Mouse (Mus musculus) layer of hippocampus, adult 8-10 months (tissue): ENCODE measurements around the gene Myo1b. TPM values are rescaled to one million over a fixed set of nuclear protein-coding genes. Genes with fewer than 3 reads are reported as not detected.
A peak's percentile ranks its signal among the peaks of the same experiment; 100 is the strongest.

ENCODE experiments used
- DNase-seq, 2 experiments: peaks; one replicate each; pipeline ENCODE4 v3.0.0; 2022; ENCODE audit warnings: low spot score in 2 of 2
- total RNA-seq, 4 experiments: library from RNA; stranded (reverse); gene quantifications; 2 replicates each; pipeline ENCODE4 v1.2.4; 2022

Myo1b gene
- total RNA-seq, 4 experiments from 2014 or later, result 12.4 to 14.7 (median 13.6) TPM

- DNase-seq, result peak; percentile 32 to 42
Observed at GRCm38 (mm10) chr1:51795586-51796309, 120.1 kb downstream of the Myo1b start.

DNA sequence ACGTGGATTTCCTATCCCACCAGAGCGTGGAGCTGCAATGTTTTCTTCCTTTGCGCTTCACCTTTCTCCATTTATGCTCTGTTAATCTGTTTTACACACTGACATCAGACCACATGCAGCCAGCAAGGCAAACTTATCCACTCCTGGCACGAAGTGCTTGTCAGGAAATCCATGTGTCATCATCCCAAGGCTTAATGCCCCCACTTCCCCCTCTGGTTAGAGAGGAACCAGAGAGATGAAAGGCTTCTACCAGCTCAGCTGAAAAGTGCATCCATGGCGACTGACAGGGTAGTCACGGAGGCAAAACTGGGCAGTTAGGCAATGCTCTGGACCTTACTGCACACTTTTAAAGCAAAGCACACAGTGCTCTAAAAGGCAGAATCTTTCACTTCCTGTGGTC, 126.6 kb downstream of the Myo1b start:
- DNase-seq, result no peak

DNA sequence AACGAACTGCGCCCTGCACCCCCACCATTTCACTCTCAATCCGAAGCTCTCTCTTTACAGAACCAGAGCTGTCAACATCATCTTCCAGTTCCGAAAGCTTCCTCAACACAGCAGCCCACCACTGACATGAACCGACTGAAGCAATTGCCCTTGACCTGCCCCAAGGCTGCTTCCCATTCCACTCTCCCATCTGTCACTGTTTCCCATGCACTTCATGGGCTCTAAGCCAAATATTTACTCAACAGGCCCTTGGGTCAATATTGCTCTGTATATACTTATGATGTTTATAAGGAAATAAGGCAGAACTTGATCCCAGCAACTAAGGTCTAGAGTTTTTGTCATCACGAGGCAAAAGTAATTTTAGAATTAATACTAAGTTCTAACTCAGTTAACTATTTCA, 133.8 kb downstream of the Myo1b start:
- DNase-seq, result no peak

DNA sequence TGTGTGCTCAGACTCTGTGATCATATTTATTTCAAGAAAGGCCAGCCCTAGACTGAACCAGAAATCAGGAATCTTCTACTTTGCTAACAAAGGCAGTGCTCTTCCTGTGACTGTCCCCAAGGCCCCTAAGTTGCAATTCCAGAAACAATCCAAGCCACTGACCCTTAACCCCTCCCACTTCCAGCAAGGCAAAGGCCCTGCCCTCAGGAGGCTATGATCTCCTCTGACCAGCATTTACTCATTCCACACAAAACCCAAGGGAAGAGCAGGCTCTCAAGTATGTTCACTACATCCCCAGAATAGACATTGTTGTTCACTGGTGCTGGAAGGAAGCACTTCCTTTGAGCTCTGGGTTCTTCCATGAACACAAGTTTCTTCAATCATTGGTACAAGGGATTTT, 135.5 kb downstream of the Myo1b start:
- no peak for DNase-seq

DNA sequence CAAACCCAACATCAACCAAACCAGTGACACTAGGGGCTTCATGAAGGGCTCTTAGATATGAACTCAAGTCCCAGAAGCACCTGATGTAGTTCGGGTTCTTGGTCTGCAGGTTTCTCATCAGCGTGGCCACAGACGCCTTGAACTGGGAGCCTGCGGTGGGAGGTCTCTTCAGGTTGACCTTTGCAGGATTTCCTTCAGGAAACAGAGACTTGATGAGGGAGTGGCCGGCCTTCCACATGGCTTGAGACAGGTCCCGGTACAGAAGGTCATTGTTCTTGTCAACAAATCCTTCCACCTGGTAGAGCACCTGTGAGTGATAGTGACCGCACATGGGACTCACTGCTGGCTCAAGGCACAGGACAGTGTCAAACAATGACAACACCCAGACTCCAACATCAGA, 137.6 kb downstream of the Myo1b start:
- no peak for DNase-seq

GRCm38 (mm10) chr1:51770504-51770871, 145.4 kb downstream of the Myo1b start:
- no peak for DNase-seq

GRCm38 (mm10) chr1:51769815-51770503, 145.9 kb downstream of the Myo1b start:
- DNase-seq, result no peak

- DNase-seq, result no peak
Observed at GRCm38 (mm10) chr1:51766271-51766670, 149.6 kb downstream of the Myo1b start.

DNA sequence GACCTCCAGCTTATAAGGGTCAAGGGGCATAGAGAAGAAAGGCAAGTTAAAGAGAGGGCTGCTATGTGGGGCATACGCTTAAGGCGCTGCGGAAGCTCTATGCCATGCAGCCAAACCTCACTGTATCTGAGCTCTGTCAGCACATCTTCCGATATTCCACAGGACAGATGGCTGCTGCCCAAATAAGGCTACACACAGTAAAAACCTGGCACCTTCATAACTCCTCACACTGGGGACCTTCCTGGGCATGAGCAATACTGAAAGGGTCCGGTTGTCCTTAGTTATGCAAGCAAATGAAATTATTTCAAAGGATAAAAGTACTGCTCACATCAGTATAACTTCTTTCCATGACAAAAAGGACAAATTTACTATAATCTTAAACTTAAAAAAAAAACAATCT, 150.7 kb downstream of the Myo1b start:
- DNase-seq, result no peak

DNA sequence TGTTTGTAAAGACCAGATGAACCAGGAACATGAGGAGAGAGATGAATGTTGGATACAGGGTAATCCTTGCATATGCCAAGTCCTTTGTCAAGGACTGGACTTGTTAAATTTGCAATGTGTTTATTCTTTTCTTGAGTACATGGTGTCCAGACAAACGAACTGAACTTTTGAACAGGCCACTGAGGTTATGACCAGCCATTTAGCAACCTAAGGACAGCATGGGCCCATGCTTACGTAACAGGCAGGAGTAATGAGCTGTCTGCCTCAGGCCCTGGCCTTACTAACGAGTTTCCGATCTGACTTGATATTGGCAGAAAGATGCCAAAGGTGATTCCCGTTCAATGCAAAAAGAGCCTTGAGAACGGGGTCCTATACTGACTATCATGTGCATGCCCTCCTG, 156.2 kb downstream of the Myo1b start:
- no peak for DNase-seq

GRCm38 (mm10) chr1:51758326-51759109, 157.4 kb downstream of the Myo1b start:
- no peak for DNase-seq

GRCm38 (mm10) chr1:51753621-51754020, 162.2 kb downstream of the Myo1b start:
- DNase-seq, result no peak

DNA sequence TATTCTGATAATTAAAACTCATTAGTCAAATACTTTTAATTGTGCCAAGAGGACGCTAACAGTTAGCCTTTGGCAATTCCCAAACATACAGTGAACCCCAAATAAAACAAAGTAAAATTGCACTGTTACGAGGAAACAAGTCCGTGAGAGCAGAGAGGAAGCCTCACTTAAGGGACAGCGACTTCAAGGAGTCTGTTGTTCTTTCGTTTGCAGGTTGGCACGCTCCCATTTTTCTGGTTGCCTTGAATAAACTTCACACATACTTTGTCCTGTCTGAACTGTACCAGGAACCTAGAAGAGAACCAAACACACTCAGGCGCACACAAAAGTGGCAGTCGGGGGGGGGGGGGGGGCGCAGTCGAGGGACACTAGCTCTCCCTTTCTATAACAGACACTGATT, 164.9 kb downstream of the Myo1b start:
- DNase-seq, result no peak

DNA sequence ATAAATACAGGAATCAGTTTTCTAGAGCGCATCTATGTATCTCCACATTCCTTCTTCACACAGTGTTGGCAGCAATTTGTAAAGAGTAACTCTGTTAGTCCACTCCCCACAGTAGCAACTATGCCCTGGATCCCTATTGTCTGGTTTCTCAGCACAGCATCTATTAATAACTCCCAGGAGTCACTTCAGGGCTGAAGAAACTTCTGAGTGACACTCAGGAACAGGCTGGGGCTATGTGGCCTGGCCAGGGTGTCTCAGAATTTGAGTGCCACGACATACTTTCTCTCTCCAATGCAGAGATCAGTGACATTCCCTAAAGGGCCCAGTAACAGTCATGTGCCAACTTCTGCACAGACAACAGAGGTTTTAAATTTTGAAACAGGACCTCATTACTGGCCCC, 167.6 kb downstream of the Myo1b start:
- DNase-seq, result no peak

DNA sequence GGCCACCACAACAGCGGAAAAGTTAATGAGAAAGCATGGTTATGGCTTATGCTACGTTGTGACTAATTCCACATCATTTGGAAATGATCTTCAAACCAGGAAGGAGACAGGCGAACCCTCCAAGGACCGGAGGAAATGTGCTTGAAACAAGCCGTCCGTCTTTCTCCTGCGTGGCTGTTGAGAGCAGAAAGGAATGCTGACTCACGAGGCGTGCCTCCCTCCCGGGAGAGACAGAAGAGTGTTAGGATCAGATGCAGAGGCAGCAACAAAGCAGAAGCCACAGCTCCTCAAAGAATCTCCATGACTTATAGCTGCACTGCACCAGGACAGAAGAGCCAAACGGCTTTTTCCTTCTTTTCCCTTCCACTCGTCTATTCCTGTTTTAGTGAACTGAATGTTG, 168.4 kb downstream of the Myo1b start:
- DNase-seq, result no peak

- no peak for DNase-seq
Observed at GRCm38 (mm10) chr1:51746711-51747240, 169.1 kb downstream of the Myo1b start.

DNA sequence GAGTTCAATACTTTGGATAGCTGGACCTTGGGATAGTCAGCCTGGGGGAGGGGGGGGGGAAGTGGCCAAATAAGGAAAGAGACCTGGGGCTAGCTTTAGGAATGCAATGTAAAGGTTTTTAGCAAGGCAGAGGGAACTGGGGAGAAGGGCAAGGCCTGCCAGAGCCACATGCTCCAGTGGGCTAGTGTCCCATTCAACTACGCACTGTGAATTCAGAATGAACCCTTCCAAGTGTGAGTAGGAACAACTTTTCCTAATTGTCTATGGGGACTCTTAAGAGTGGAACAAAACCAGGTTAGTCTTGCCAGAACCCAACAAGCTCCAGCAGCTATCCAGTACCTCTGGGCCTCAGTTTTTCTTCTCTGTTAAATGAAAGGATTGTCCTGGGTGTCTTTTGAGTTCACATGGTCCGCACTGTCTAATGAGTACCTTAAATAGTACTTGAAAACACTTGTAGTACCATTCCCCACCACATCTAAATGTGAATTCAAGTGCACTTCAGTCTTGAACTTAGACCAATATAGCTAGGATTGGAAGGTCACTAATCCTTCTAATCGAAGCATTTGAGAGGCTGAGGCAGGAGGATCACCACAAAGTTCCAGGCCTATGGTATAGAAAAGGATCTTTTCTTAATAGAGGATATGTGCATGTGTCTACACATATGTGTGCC, 172.0 kb downstream of the Myo1b start:
- DNase-seq, result no peak

- no peak for DNase-seq
Observed at GRCm38 (mm10) chr1:51742586-51742985, 173.3 kb downstream of the Myo1b start.

- no peak for DNase-seq
Observed at GRCm38 (mm10) chr1:51740626-51741231, 175.1 kb downstream of the Myo1b start.

DNA sequence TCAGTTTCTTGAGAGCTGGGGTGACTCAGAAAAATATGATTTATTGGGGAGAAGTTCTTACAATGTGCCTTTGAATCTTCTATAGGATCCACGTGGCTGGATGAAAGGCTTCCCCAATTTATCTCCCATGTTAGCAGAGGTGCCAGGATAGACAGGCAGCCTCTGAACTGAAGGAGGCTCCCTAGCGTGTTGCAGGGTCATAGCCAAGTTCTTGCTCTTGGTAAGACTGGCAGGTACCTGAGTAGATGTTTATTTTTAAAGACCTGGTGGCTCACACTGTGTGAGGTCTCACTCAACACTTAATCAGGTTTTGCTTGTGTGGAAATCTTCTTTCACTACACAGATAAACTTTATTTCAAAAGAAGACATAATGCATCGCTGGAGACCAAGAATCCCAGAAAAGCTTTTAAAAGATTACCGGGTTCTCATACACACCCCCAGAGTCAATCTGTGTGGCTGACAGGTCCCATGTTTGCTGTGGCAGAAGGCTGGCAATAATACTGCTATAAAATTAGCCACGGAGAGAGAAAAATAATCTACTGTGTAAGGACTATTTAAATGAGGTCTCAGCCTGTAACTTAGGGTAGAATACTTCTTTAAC, 176.5 kb downstream of the Myo1b start:
- peak in 1 of 2 experiments; percentile 14 for DNase-seq

GRCm38 (mm10) chr1:51736822-51737221, 179.0 kb downstream of the Myo1b start:
- no peak for DNase-seq
